Mouse (Mus musculus) heart, postnatal 4 days (tissue): ENCODE measurements at regions not wholly inside any gene's neighbourhood (a gene's known extent, or its start where the extent isn't known, plus 50 kb on each side); places are given as distances from the start of the nearest gene placed in this dataset.

ENCODE experiments used
- DNase-seq: peaks from one replicate; pipeline ENCODE4 v3.0.0; 2021

DNA sequence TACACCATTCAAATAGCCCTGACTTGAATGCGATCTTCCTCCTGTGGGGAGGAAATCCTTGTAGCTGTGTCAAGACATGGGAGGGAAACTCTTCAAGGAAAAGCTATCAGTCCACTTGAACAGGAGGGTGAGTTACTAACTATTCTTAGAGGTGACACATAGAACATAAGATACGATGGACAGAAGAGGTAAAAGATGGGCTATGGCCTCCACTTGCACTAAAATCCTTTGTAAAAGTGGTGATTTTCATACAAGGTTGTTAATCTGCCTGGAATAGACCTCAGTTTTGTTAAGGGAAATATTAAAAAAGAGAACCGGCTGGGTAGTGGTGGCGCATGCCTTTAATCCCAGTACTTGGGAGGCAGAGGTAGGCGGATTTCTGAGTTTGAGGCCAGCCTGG is 102.1 kb upstream of the Cpm start:
- no peak for DNase-seq

DNA sequence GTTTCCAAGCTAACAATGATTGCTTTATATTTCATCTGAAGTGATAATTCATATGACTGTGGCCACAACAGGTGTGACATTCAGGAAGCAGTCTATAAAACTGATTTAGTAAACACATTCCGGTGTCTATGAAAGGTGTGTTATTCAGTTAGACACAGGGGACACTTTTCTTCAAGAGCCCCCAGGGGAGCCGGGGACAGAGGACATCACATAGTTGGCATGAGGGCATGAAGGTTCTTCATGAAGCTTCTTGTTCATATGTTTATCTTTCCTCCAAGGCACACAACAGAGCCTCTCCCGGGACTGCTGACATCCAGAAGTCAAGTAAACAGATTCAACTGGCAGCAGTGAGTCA is 102.5 kb upstream of the Cpm start:
- no peak for DNase-seq

- DNase-seq: no peak
Observed at GRCm38 (mm10) chr10:117526008-117526833, 103.1 kb upstream of the Cpm start.

- no peak for DNase-seq
Observed at GRCm38 (mm10) chr10:117525608-117526007, 103.7 kb upstream of the Cpm start.

- DNase-seq: no peak
Observed at GRCm38 (mm10) chr10:117524926-117525565, 104.3 kb upstream of the Cpm start.

- DNase-seq: no peak
Observed at GRCm38 (mm10) chr10:117524101-117524500, 105.2 kb upstream of the Cpm start.

- no peak for DNase-seq
Observed at GRCm38 (mm10) chr10:117522906-117523829, 106.1 kb upstream of the Cpm start.

GRCm38 (mm10) chr10:117522373-117522772 is 106.9 kb upstream of the Cpm start:
- DNase-seq: no peak

DNA sequence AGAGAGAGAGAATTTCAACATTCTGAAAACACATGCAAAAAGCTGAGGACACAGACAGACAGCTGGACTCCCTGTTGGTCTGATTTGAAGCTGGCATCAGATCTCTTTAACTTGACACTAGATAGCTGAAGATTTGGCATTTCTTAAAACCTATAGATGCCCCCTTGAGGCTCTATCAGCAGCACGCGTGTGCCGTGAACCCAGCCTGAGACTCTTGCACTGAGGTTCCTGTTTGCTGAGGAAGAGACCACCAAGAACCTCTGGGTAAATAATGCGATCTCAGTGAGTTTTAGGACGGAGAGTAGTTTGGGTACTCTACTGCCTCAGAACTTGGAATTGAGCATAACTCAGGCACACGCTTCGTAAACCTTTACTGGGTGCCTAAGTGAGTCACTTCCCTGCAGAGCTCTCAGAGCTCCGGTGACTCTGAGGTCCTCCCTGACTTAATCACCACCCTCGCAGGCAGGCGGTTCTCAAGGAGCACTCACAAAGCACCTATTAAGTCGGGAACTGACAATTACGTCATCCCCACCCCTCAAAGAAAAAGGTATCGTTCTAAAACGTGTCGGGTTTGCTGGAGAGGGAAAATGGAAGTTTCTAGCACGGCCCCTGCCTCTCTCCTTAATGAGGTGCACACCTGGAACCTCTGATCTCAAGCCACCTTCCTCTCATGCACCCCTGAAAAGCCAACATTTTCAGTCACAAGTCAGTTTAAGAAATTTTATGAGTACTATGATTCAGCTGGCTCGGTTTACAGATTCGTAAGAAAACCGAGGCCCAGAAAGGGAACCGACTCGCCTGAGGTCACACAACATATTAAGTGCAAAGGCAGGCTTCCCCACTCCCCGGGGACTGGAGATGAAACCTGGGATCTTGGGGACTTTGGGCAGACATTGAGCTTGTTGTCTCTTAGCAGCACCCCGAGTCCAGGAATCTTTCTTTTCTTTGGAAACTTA is 107.7 kb upstream of the Cpm start:
- DNase-seq: no peak

DNA sequence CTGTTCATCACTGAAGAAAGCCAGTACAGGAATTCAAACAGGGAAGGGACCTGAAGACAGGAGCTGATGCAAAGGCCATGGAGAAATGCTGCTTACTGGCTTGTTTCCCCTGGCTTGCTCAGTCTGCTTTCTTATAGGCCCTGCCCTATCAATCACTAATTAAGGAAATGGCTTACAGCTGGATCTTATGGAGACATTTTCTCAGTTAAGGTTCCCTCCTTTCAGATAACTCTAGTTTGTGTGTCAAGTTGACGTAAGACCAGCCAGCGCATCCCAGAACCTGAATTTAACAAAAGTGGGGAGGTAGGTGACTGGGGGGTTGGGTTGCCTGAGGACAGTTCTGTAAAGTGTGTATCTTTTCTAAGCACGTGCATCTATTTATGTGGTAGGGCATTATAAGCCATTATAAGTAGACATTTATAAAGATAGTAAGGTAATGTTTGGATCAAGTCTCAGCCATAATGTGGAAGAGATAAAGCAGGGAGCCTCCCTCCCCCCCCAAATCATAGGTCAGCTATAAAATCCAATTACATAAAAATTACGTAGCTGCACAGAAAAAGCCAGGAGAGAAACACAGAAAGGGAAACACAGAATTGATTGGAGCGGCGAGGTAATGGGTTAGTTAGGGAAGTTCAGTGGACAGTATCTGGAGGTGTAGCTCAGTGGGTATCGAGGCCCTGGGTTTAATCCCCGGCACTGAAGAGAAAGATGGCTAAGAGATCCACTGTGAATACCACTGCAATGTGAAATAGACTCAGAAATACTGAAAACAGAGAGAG is 108.6 kb upstream of the Cpm start:
- no peak for DNase-seq

- no peak for DNase-seq
Observed at GRCm38 (mm10) chr10:117519670-117520535, 109.4 kb upstream of the Cpm start.

GRCm38 (mm10) chr10:117518793-117519669 is 110.3 kb upstream of the Cpm start:
- no peak for DNase-seq

DNA sequence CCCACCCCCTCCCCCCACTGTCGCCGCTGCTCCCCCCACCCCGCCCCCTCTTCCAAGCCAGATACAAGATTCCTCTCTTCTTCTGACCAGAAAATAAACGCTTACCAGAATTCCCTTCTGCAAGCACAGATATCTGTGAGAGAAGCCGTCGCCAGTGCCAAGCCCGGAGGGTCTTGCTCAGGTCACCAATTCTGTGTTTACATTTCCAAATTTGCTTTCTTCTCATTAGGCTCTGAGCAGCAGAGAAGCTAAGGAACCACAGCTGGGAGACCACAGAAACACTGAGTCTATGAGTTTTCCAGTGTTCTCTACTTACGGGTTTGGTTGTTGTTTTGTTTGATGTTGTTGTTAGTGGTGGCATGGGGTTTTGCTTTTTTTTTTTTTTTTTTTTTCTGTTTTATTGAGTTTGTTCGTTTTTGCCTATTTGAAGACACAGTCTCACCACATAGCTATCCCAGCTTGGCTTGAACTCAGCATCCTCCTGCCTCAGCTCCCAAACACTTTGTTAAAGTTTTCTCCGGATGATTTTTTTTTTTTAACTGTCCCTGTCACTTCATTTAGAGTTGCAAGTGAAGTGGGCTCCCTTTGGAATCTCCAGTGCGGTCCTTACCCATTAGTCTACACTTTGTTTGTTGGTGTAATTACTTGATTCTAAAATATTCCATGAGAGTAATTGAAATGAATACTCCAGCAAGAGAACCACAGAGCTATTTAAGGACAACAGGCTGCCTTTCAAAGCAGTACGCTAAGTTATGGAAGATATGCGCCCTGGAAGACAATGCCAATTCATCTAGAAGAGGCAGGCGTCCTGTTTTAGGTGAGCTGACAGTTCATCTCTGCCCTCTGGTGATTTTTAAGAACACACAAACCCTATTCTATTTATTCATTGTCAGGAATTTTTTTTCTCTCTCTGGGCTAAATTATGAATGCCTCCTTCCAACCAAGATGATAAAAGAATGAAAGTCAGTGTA is 111.2 kb upstream of the Cpm start:
- DNase-seq: no peak

DNA sequence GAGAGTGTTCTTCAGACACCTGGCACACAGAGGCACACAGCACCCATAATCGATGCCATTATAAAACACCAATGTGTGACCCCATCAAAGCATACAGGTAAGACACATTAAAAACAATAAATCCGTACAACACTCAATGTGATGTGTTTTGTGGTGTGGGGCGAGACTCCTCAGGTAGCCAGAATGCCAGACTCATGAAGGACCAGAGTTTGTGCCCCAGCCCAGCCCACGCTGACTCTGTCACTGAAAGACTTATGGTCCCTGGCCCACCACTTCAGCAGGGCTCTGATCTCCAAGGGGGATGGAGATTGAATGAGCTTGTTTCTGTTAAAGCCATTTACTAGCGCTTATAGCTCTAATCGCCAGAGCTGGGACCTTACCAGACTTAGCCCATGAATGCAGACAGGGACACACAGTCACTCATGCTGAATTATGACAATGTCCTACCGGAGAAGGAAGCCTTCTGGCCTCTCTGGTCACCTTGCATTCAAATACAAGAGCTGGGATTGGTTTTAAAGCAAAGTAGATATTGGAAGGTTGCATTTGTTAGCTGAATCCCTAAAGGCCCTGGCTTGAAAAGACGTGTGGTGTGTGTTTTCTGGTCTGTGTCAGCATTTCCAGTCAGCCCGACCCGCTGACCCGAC is 112.1 kb upstream of the Cpm start:
- DNase-seq: no peak

GRCm38 (mm10) chr10:117516510-117516909 is 112.8 kb upstream of the Cpm start:
- no peak for DNase-seq

DNA sequence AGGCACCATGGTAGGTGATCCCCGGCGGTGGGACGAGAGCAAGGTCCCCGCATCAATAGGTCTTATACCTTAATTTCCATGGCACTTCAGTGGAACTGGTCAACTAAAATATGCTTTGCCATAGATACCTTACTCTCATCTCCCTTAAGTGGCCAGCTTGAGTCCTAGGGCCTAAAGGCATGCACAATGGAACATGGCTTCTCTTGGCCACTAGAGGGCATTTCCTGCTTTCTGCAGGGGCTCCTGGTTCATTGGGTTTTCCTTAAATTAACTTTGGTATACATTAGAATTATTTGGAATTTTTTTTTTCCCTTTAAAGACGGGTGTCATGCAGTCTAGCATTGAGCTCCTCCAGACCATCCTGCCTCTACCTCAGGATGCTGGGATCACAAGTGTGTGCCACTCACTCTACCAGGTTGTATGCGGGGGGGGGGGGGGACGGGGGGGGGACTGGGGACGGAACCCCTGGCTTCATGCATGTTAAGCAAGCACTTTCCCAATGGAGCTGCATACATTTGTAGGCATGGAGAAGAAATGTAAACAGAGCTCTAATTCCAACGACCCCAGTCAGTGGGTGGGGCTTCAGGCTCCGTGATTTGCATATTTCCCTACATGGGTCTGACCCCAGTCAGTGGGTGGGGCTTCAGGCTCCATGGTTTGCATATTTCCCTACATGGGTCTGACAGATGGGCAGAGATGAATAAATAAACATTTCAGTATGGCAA is 113.4 kb upstream of the Cpm start:
- DNase-seq: peak; percentile 23

DNA sequence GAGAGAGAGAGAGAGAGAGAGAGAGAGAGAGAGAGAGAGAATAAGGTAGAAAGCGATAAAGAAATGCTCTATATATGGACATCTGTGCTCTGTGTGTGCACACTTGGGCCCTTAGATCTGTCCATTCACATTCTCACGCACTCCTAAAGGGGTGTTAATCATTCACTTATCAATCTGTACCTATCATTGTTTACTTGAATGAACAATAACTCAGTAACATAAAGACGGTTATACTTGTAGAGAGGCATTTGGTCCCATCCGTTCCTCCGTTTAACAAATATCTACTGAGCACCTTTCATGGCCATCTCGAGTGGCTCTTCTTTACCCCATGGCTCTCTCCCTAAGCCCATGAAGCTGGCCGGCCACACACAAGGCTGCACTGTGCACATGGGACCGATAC is 114.3 kb upstream of the Cpm start:
- no peak for DNase-seq
